Comparison of ENCODE assay signal across 11 mouse cellular contexts in the genomic region with DNA sequence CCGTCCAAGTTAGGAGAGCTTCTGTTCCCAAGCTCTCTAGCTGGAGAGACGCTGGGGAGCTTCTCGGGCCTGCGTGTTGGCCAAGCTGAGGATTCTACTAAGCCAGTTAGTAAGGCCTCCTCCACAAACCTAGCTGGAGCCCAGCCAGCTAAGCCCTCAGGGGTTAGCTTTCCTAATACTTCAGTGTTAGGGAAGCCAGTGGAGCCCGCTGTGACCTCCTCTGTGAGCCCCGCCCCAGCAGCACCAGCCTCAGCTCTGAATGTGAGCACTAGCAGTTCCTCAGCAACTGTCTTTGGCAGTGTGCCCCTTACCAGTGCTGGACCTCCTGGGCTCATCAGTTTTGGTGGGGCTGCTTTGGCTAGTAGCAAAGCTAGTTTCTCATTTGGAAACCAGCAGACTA. TPM values are rescaled to one million over a fixed set of nuclear protein-coding genes. Genes with fewer than 3 reads are reported as not detected.
DNase-seq lines count a peak whose midpoint lies in the region; ATAC-seq lines count a peak whose summit lies in the region.
"Had no signal": no experiment of that assay in that cellular context is flagged by ENCODE, and none has a peak within 500 bp of the region (broad histone marks: within the 10 kb centered on the region; RNA-seq: fewer than 3 reads in every experiment).

No protein-coding gene starts in this region.

- peak; percentile 42 for DNase-seq in kidney, postnatal 10 days
- no peak for DNase-seq in kidney, adult 9 months
- peak; percentile 80 for DNase-seq in NIH3T3 (ENCODE audit: low read depth)
- peak; percentile 38 to 70 for DNase-seq in adrenal gland, postnatal 36 days
- peak; percentile 45 to 65 for DNase-seq in heart, postnatal 10 days
- DNase-seq in spleen, postnatal 36 days (ENCODE audit: low spot score in 2 of 2), result no peak
- DNase-seq in embryo, embryonic 10.5 days (ENCODE audit: low spot score), result no peak
- DNase-seq: liver, embryonic 13.5 days had no signal

- WGBS in hindbrain, embryonic 12.5 days, result 89% methylated on average over 6 of the region's 6 CpGs

- no peak overlapping the region for H3K4me3 ChIP-seq in hindbrain, embryonic 12.5 days
- H3K4me3 ChIP-seq: embryonic facial prominence, embryonic 12.5 days; liver, embryonic 13.5 days; neural tube, embryonic 15.5 days had no signal

- H3K9ac ChIP-seq in hindbrain, embryonic 12.5 days, result no peak overlapping the region
- H3K9ac ChIP-seq: embryonic facial prominence, embryonic 12.5 days; liver, embryonic 13.5 days; neural tube, embryonic 15.5 days had no signal

- no peaks in the 10 kb centered on the region for H3K27me3 ChIP-seq in hindbrain, embryonic 12.5 days
- H3K27me3 ChIP-seq: embryonic facial prominence, embryonic 12.5 days; liver, embryonic 13.5 days; neural tube, embryonic 15.5 days had no signal

- ATAC-seq in hindbrain, embryonic 12.5 days (ENCODE audit: low FRiP score), result no peak

- peaks cover 83% of the 10 kb centered on the region for H3K36me3 ChIP-seq in hindbrain, embryonic 12.5 days

- H3K4me2 ChIP-seq in hindbrain, embryonic 12.5 days (replicated peaks), result no peak overlapping the region
- H3K4me2 ChIP-seq: embryonic facial prominence, embryonic 12.5 days; liver, embryonic 13.5 days; neural tube, embryonic 15.5 days had no signal

- no peaks in the 10 kb centered on the region for H3K9me3 ChIP-seq in hindbrain, embryonic 12.5 days (replicated peaks)
- H3K9me3 ChIP-seq: embryonic facial prominence, embryonic 12.5 days; liver, embryonic 13.5 days; neural tube, embryonic 15.5 days had no signal

- H3K4me1 ChIP-seq in hindbrain, embryonic 12.5 days, result no peaks in the 10 kb centered on the region
- H3K4me1 ChIP-seq: embryonic facial prominence, embryonic 12.5 days; neural tube, embryonic 15.5 days had no signal

- no peak overlapping the region for H3K27ac ChIP-seq in hindbrain, embryonic 12.5 days
- H3K27ac ChIP-seq: embryonic facial prominence, embryonic 12.5 days; liver, embryonic 13.5 days; neural tube, embryonic 15.5 days had no signal

- intact Hi-C loops in heart, postnatal 10 days (cut with DNase I), result no loop called here

RNA-seq across cellular contexts. Expression of a gene that starts 51.2 kb away (rescaled TPM):
- total RNA-seq in adrenal gland, postnatal 36 days (2021), result 1 to 10 TPM in 1 of 2 experiments, under 1 TPM in 1; 0.89 to 4.2 TPM
- 10 to 100 TPM; 24.3 to 38.1 TPM for total RNA-seq in heart, postnatal 10 days (2021)
- polyA plus RNA-seq in hindbrain, embryonic 12.5 days (2016; fragmentation: Nextera tagmentation; extraction: Ambion mirVana), result 1.8 and 2.4 TPM in 2 replicates

RNA-seq across cellular contexts. Expression of a gene that starts 59.2 kb away (rescaled TPM):
- total RNA-seq in adrenal gland, postnatal 36 days (2021), result 10 to 100 TPM; 63.1 to 65.4 TPM
- total RNA-seq in heart, postnatal 10 days (2021), result 10 to 100 TPM; 42.4 to 44.5 TPM
- 75.3 and 79.7 TPM in 2 replicates for polyA plus RNA-seq in hindbrain, embryonic 12.5 days (2016; fragmentation: Nextera tagmentation; extraction: Ambion mirVana)

Comparison
In these comparisons a context has a peak if more than half of its experiments do, and no peak if none do; other contexts are left out.
1. DNase-seq: peak in kidney, postnatal 10 days (single experiment), NIH3T3 (single experiment), adrenal gland, postnatal 36 days (2 of 2) and heart, postnatal 10 days (2 of 2); none in kidney, adult 9 months (single experiment), spleen, postnatal 36 days (0 of 2) and embryo, embryonic 10.5 days (single experiment).
2. RNA of a gene that starts 51.2 kb away (total RNA-seq): 24.3 to 38.1 TPM in heart, postnatal 10 days; 0.89 to 4.2 TPM in adrenal gland, postnatal 36 days; every median in the first group is over 4 times any median in the second.